Mouse (Mus musculus) heart, embryonic 16.5 days (tissue): ENCODE measurements around the gene Patl2. TPM values are rescaled to one million over a fixed set of nuclear protein-coding genes. Genes with fewer than 3 reads are reported as not detected.
A peak's percentile ranks its signal among the peaks of the same experiment; 100 is the strongest.

Experiments
- ATAC-seq: fragments of 200-750 bp; cut with Nextera tagmentation; replicated peaks from 2 replicates; pipeline ENCODE4 v1.8.0; 2017; ENCODE audit warnings: moderate number of reproducible peaks; ENCODE audit not compliant: insufficient read depth, low FRiP score; ENCODE audit errors: extremely low read depth
- H3K27ac ChIP-seq: fragments of 300-500 bp; sonication (generic); 2 replicates; pipeline ENCODE4 v1.5.1; 2014; ENCODE audit warnings: mild to moderate bottlenecking, low read length, control low read depth, moderate library complexity
- H3K27me3 ChIP-seq: fragments of 300-500 bp; sonication (generic); 2 replicates; pipeline ENCODE4 v1.6.1; 2014; ENCODE audit warnings: low read length, mixed read lengths; ENCODE audit not compliant: control insufficient read depth, insufficient read depth
- H3K36me3 ChIP-seq: fragments of 300-500 bp; sonication (generic); 2 replicates; pipeline ENCODE4 v1.6.1; 2014; ENCODE audit not compliant: control insufficient read depth, insufficient read depth
- H3K4me1 ChIP-seq: fragments of 300-500 bp; sonication (generic); 2 replicates; pipeline ENCODE4 v1.6.1; 2014; ENCODE audit warnings: low read length, mixed read lengths; ENCODE audit not compliant: control insufficient read depth, insufficient read depth
- H3K4me2 ChIP-seq: fragments of 300-500 bp; sonication (generic); 2 replicates; pipeline ENCODE4 v1.6.1; 2014; ENCODE audit warnings: low read depth, mild to moderate bottlenecking, control low read depth, low read length
- H3K4me3 ChIP-seq: fragments of 300-500 bp; sonication (generic); 2 replicates; pipeline ENCODE4 v1.5.1; 2014; ENCODE audit warnings: mild to moderate bottlenecking, control low read depth, low read length
- H3K9ac ChIP-seq: fragments of 300-500 bp; sonication (generic); 2 replicates; pipeline ENCODE4 v1.6.1; 2014; ENCODE audit warnings: low read length, control low read depth
- H3K9me3 ChIP-seq: fragments of 300-500 bp; sonication (generic); replicated peaks from 2 replicates; pipeline ENCODE4 v1.6.1; 2016; ENCODE audit warnings: low read length; ENCODE audit not compliant: control insufficient read depth
- WGBS: fragments of 180-500 bp; shearing (Covaris S2); extraction: QIAGEN DNeasy Blood & Tissue Kit; methylation state at CpG from one replicate; pipeline ENCODE4 v1.1.7; 2014; 5-methylcytosine and 5-hydroxymethylcytosine counted together
- polyA plus RNA-seq: library from polyadenylated mRNA; unstranded; fragments of >200 nt; fragmentation: Nextera tagmentation; extraction: Ambion mirVana; gene quantifications from 2 replicates; pipeline ENCODE4 v1.2.1, GENCODE M21; 2015

The Patl2 gene
- polyA plus RNA-seq = 0.18 TPM in 1 of 2 replicates, not detected in the other

DNA sequence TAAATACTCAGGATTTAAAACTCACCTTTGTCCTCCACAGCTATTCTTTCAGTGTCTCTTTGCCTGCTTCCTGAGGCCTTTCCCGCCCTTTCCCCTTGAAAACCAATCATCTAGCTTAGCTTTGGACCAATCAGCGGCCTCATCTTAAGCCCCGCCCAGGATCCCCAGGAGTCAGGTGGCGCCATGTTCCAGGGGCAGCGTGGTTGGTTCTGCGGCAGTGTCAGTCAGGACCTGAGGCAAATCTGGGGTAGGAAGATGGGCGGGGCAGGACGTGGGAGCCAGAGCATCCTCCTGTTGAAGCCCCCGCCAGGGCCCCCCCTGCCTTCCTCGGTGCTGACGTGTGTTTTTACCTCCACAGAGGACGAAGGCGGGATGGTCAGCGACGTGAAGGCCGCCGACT is at the start of gene Patl2, which contains the start of gene Terb2:
Gene Patl2, minus strand, starts transcription at position 84 of the 400 bp plus-strand sequence.
Gene Terb2, plus strand, starts transcription at position 167 of the 400 bp plus-strand sequence.
- Histone ChIP-seq H3K4me2 (no peak within 1 kb of the TSS), H3K27ac (no peak within 1 kb of the TSS), H3K9ac (no peak within 1 kb of the TSS), H3K36me3 (no peaks in the 10 kb centered on the region), H3K27me3 (no peaks in the 10 kb centered on the region), H3K9me3 (no peaks in the 10 kb centered on the region), H3K4me1 (no peaks in the 10 kb centered on the region), H3K4me3 (no peak within 1 kb of the TSS)
- whole genome bisulfite sequencing = 69% methylated on average over 17 of the region's 17 CpGs
- no peak for ATAC-seq

DNA sequence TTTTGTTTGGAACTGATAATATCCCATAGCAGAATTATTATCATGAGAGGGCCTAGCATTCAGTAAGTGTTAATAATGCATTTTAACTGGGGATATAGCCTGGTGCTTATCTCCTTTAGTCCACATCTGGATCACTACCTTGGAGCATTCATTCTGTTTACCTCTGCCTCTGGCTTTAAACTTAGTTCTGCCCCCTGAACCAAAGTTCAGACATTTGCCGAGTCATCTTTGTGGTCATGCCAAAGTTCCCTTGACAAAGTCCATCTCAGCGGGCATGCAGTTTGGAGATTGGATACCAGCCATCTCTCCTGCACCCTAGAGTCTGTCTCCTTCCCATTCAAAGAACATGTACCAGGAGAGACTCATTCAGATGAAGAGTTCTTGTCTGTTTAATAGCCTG is 49.4 kb upstream of the Patl2 start:
- H3K9ac ChIP-seq = peak overlapping the region; percentile 83; the same call in 1 of the 2 replicates
- H3K4me3 ChIP-seq = peak overlapping the region; percentile 75
- H3K9me3 ChIP-seq = no peaks in the 10 kb centered on the region
- peak overlapping the region; percentile 88 for H3K4me2 ChIP-seq
- 68% methylated on average over 2 of the region's 2 CpGs for WGBS
- H3K4me1 ChIP-seq = peaks cover 8% of the 10 kb centered on the region
- no peaks in the 10 kb centered on the region for H3K27me3 ChIP-seq
- H3K36me3 ChIP-seq = no peaks in the 10 kb centered on the region
- H3K27ac ChIP-seq = peak overlapping the region; percentile 81
- no peak for ATAC-seq

GRCm38 (mm10) chr2:122234611-122235288 is 48.8 kb upstream of the Patl2 start, which contains the start of gene Sord:
TSS of gene Sord (plus strand) at chr2:122234749.
- peak within 1 kb of the TSS; percentile 81 for H3K27ac ChIP-seq
- H3K27me3 ChIP-seq = no peaks in the 10 kb centered on the region
- WGBS = under 1% methylated on average over 35 of the region's 35 CpGs
- peaks cover 8% of the 10 kb centered on the region for H3K4me1 ChIP-seq
- H3K4me3 ChIP-seq = peak within 1 kb of the TSS; percentile 75
- ATAC-seq = peak; percentile 95
- H3K4me2 ChIP-seq = peak within 1 kb of the TSS; percentile 88
- peak within 1 kb of the TSS; percentile 83 for H3K9ac ChIP-seq
- no peaks in the 10 kb centered on the region for H3K36me3 ChIP-seq
- H3K9me3 ChIP-seq = no peaks in the 10 kb centered on the region

GRCm38 (mm10) chr2:122233759-122234557 is 48.0 kb upstream of the Patl2 start:
- no peaks in the 10 kb centered on the region for H3K27me3 ChIP-seq
- peak overlapping the region; percentile 88 for H3K4me2 ChIP-seq
- peak overlapping the region; percentile 75 for H3K4me3 ChIP-seq
- peak overlapping the region; percentile 83 for H3K9ac ChIP-seq
- 5% methylated on average over 26 of the region's 26 CpGs for WGBS
- H3K27ac ChIP-seq = peak overlapping the region; percentile 81
- 0 out of 2 replicates have a peak, but pooled peaks have one; percentile 5 for ATAC-seq
- H3K4me1 ChIP-seq = peaks cover 8% of the 10 kb centered on the region
- no peaks in the 10 kb centered on the region for H3K36me3 ChIP-seq
- no peaks in the 10 kb centered on the region for H3K9me3 ChIP-seq

GRCm38 (mm10) chr2:122233341-122233740 is 47.4 kb upstream of the Patl2 start:
- H3K9ac ChIP-seq = no peak overlapping the region
- H3K4me1 ChIP-seq = peaks cover 8% of the 10 kb centered on the region
- no peak overlapping the region for H3K4me2 ChIP-seq
- WGBS = 56% methylated on average over 5 of the region's 5 CpGs
- H3K9me3 ChIP-seq = no peaks in the 10 kb centered on the region
- H3K4me3 ChIP-seq = no peak overlapping the region
- H3K27ac ChIP-seq = no peak overlapping the region
- no peaks in the 10 kb centered on the region for H3K27me3 ChIP-seq
- ATAC-seq = no peak
- H3K36me3 ChIP-seq = no peaks in the 10 kb centered on the region

DNA sequence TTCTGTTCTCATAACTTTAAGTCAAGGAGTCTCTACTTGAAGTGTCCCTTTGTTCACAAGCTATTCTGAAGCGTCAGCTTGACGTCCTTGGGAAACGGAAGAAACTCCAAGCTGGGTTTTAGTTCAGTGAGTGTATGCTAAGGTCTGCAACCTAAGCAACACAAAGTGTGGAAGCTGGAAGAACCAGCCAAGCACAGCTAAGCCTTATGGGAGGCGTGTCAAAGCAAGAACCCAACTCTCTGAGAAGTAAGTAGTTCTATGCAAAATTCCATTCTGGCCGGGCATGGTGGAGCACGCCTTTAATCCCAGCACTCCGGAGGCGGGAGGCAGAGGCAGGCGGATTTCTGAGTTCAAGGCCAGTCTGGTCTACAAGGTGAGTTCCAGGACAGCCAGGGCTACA is 45.6 kb upstream of the Patl2 start:
- Histone ChIP-seq H3K27me3 (no peaks in the 10 kb centered on the region), H3K27ac (no peak overlapping the region), H3K9ac (no peak overlapping the region), H3K4me2 (no peak overlapping the region), H3K4me1 (peaks cover 8% of the 10 kb centered on the region), H3K9me3 (no peaks in the 10 kb centered on the region), H3K36me3 (no peaks in the 10 kb centered on the region), H3K4me3 (no peak overlapping the region)
- no peak for ATAC-seq
- WGBS = 85% methylated on average over 9 of the region's 9 CpGs

- Histone ChIP-seq H3K36me3 (no peaks in the 10 kb centered on the region), H3K9me3 (no peaks in the 10 kb centered on the region), H3K27ac (no peak overlapping the region), H3K4me3 (no peak overlapping the region), H3K4me1 (peaks cover 4% of the 10 kb centered on the region), H3K27me3 (no peaks in the 10 kb centered on the region), H3K9ac (no peak overlapping the region), H3K4me2 (no peak overlapping the region)
- no peak for ATAC-seq
- 79% methylated on average over 6 of the region's 6 CpGs for WGBS
Measured at GRCm38 (mm10) chr2:122230395-122230794, 44.4 kb upstream of the Patl2 start.

GRCm38 (mm10) chr2:122223654-122224053 is 37.7 kb upstream of the Patl2 start:
- ATAC-seq = no peak
- Histone ChIP-seq H3K4me1 (no peaks in the 10 kb centered on the region), H3K9me3 (no peaks in the 10 kb centered on the region), H3K4me3 (no peak overlapping the region), H3K27me3 (no peaks in the 10 kb centered on the region), H3K4me2 (no peak overlapping the region), H3K27ac (no peak overlapping the region), H3K36me3 (no peaks in the 10 kb centered on the region), H3K9ac (no peak overlapping the region)

- no peaks in the 10 kb centered on the region for H3K27me3 ChIP-seq
- no peak overlapping the region for H3K27ac ChIP-seq
- no peak for ATAC-seq
- H3K4me3 ChIP-seq = no peak overlapping the region
- no peak overlapping the region for H3K4me2 ChIP-seq
- H3K36me3 ChIP-seq = no peaks in the 10 kb centered on the region
- H3K9ac ChIP-seq = no peak overlapping the region
- H3K9me3 ChIP-seq = no peaks in the 10 kb centered on the region
- WGBS = 71% methylated on average over 5 of the region's 5 CpGs
- no peaks in the 10 kb centered on the region for H3K4me1 ChIP-seq
Measured at GRCm38 (mm10) chr2:122222272-122222671, 36.3 kb upstream of the Patl2 start.
